Mouse (Mus musculus): ENCODE results near the gene Tmem116. TPM values are rescaled to one million over a fixed set of nuclear protein-coding genes. Genes with fewer than 3 reads are reported as not detected.
"Not testable (repeated sequence)": the region's sequence is repeated elsewhere in the genome, so short reads cannot be mapped to it uniquely, and the experiment has no call there.

Tmem116 gene
- polyA plus RNA-seq, 1 experiment from 2014 or later, result 1.4 TPM

- no peak overlapping the region for H3K9ac ChIP-seq (ENCODE audit: low read length)
- ATAC-seq (replicated peaks; ENCODE audit: low FRiP score) (no peak), DNase-seq (ENCODE audit: low spot score) (no peak)
- no peaks in the 10 kb centered on the region for H3K36me3 ChIP-seq (ENCODE audit: control insufficient read depth, insufficient read depth, low read length)
- no peaks in the 10 kb centered on the region for H3K4me1 ChIP-seq (replicated peaks; ENCODE audit: control insufficient read depth, insufficient read depth, low read length)
- no peak overlapping the region for H3K27ac ChIP-seq (ENCODE audit: low read depth, low read length)
- H3K9me3 ChIP-seq (ENCODE audit: control insufficient read depth, low read length), result no peaks in the 10 kb centered on the region
- no peaks in the 10 kb centered on the region for H3K27me3 ChIP-seq (ENCODE audit: control insufficient read depth, insufficient read depth, low read length)
- WGBS, result 92% methylated on average over 1 of the region's 1 CpGs
- no peak overlapping the region for H3K4me2 ChIP-seq (ENCODE audit: low read depth, low read length, severe bottlenecking)
- H3K4me3 ChIP-seq (ENCODE audit: low read depth, low read length), result no peak overlapping the region
Measured at GRCm38 (mm10) chr5:121506846-121507245, 55.2 kb downstream of the Tmem116 start.

- H3K27me3 ChIP-seq (ENCODE audit: control insufficient read depth, insufficient read depth, low read length), result no peaks in the 10 kb centered on the region
- DNase-seq (ENCODE audit: low spot score), result no peak
- no peak overlapping the region for H3K9ac ChIP-seq (ENCODE audit: low read length)
- H3K9me3 ChIP-seq (ENCODE audit: control insufficient read depth, low read length), result no peaks in the 10 kb centered on the region
- 84% methylated on average over 7 of the region's 7 CpGs for whole genome bisulfite sequencing
- H3K4me2 ChIP-seq (ENCODE audit: low read depth, low read length, severe bottlenecking), result no peak overlapping the region
- H3K4me3 ChIP-seq (ENCODE audit: low read depth, low read length), result no peak overlapping the region
- no peaks in the 10 kb centered on the region for H3K4me1 ChIP-seq (replicated peaks; ENCODE audit: control insufficient read depth, insufficient read depth, low read length)
- no peak overlapping the region for H3K27ac ChIP-seq (ENCODE audit: low read depth, low read length)
- no peak for ATAC-seq (replicated peaks; ENCODE audit: low FRiP score)
- no peaks in the 10 kb centered on the region for H3K36me3 ChIP-seq (ENCODE audit: control insufficient read depth, insufficient read depth, low read length)
Measured at GRCm38 (mm10) chr5:121510009-121510408, 58.3 kb downstream of the Tmem116 start.

GRCm38 (mm10) chr5:121518983-121519382, 67.3 kb downstream of the Tmem116 start:
- WGBS, result 94% methylated on average over 9 of the region's 9 CpGs
- H3K36me3 ChIP-seq (ENCODE audit: control insufficient read depth, insufficient read depth, low read length), result no peaks in the 10 kb centered on the region; the same call in none of the 2 replicates
- no peak overlapping the region for H3K9ac ChIP-seq (ENCODE audit: low read length)
- no peak for DNase-seq (ENCODE audit: low spot score)
- H3K4me1 ChIP-seq (replicated peaks; ENCODE audit: control insufficient read depth, insufficient read depth, low read length), result no peaks in the 10 kb centered on the region
- no peaks in the 10 kb centered on the region for H3K9me3 ChIP-seq (ENCODE audit: control insufficient read depth, low read length)
- ATAC-seq (replicated peaks; ENCODE audit: low FRiP score), result no peak
- no peak overlapping the region for H3K27ac ChIP-seq (ENCODE audit: low read depth, low read length)
- H3K27me3 ChIP-seq (ENCODE audit: control insufficient read depth, insufficient read depth, low read length), result no peaks in the 10 kb centered on the region
- no peak overlapping the region for H3K4me3 ChIP-seq (ENCODE audit: low read depth, low read length)
- no peak overlapping the region for H3K4me2 ChIP-seq (ENCODE audit: low read depth, low read length, severe bottlenecking)

- H3K27me3 ChIP-seq (ENCODE audit: control insufficient read depth, insufficient read depth, low read length); H3K4me1 ChIP-seq (replicated peaks; ENCODE audit: control insufficient read depth, insufficient read depth, low read length); H3K9me3 ChIP-seq (ENCODE audit: control insufficient read depth, low read length); H3K36me3 ChIP-seq (ENCODE audit: control insufficient read depth, insufficient read depth, low read length); H3K4me2 ChIP-seq (ENCODE audit: low read depth, low read length, severe bottlenecking); H3K27ac ChIP-seq (ENCODE audit: low read depth, low read length); ATAC-seq (replicated peaks; ENCODE audit: low FRiP score); H3K9ac ChIP-seq (ENCODE audit: low read length); H3K4me3 ChIP-seq (ENCODE audit: low read depth, low read length); DNase-seq (ENCODE audit: low spot score): not testable (repeated sequence)
- WGBS, result 94% methylated on average over 11 of the region's 17 CpGs
Measured at GRCm38 (mm10) chr5:121519758-121520157, 68.1 kb downstream of the Tmem116 start.

- H3K4me1 ChIP-seq (replicated peaks; ENCODE audit: control insufficient read depth, insufficient read depth, low read length), result no peaks in the 10 kb centered on the region
- H3K36me3 ChIP-seq (ENCODE audit: control insufficient read depth, insufficient read depth, low read length), result peaks cover 9% of the 10 kb centered on the region
- H3K9ac ChIP-seq (ENCODE audit: low read length), result no peak overlapping the region
- H3K4me2 ChIP-seq (ENCODE audit: low read depth, low read length, severe bottlenecking), result no peak overlapping the region
- H3K27me3 ChIP-seq (ENCODE audit: control insufficient read depth, insufficient read depth, low read length), result no peaks in the 10 kb centered on the region
- H3K27ac ChIP-seq (ENCODE audit: low read depth, low read length), result no peak overlapping the region
- H3K9me3 ChIP-seq (ENCODE audit: control insufficient read depth, low read length), result no peaks in the 10 kb centered on the region
- no peak for DNase-seq (ENCODE audit: low spot score)
- WGBS, result 89% methylated on average over 14 of the region's 14 CpGs
- ATAC-seq (replicated peaks; ENCODE audit: low FRiP score), result no peak
- no peak overlapping the region for H3K4me3 ChIP-seq (ENCODE audit: low read depth, low read length)
Measured at GRCm38 (mm10) chr5:121525774-121526450, 74.2 kb downstream of the Tmem116 start.

GRCm38 (mm10) chr5:121526526-121526925, 74.8 kb downstream of the Tmem116 start:
- ATAC-seq (replicated peaks; ENCODE audit: low FRiP score) (no peak), DNase-seq (ENCODE audit: low spot score) (no peak)
- H3K36me3 ChIP-seq (ENCODE audit: control insufficient read depth, insufficient read depth, low read length), result peaks cover 9% of the 10 kb centered on the region
- H3K27ac ChIP-seq (ENCODE audit: low read depth, low read length), result no peak overlapping the region
- 93% methylated on average over 7 of the region's 7 CpGs for WGBS
- no peak overlapping the region for H3K9ac ChIP-seq (ENCODE audit: low read length)
- no peak overlapping the region for H3K4me2 ChIP-seq (ENCODE audit: low read depth, low read length, severe bottlenecking)
- no peaks in the 10 kb centered on the region for H3K4me1 ChIP-seq (replicated peaks; ENCODE audit: control insufficient read depth, insufficient read depth, low read length)
- no peaks in the 10 kb centered on the region for H3K9me3 ChIP-seq (ENCODE audit: control insufficient read depth, low read length)
- H3K27me3 ChIP-seq (ENCODE audit: control insufficient read depth, insufficient read depth, low read length), result no peaks in the 10 kb centered on the region
- no peak overlapping the region for H3K4me3 ChIP-seq (ENCODE audit: low read depth, low read length)

GRCm38 (mm10) chr5:121526961-121527360, 75.3 kb downstream of the Tmem116 start:
- DNase-seq (ENCODE audit: low spot score), result no peak
- Histone ChIP-seq H3K4me1 (replicated peaks; ENCODE audit: control insufficient read depth, insufficient read depth, low read length) (no peaks in the 10 kb centered on the region), H3K4me3 (ENCODE audit: low read depth, low read length) (no peak overlapping the region), H3K36me3 (ENCODE audit: control insufficient read depth, insufficient read depth, low read length) (peaks cover 9% of the 10 kb centered on the region; the same call in 1 of the 2 replicates), H3K9me3 (ENCODE audit: control insufficient read depth, low read length) (no peaks in the 10 kb centered on the region), H3K9ac (ENCODE audit: low read length) (no peak overlapping the region), H3K4me2 (ENCODE audit: low read depth, low read length, severe bottlenecking) (no peak overlapping the region), H3K27ac (ENCODE audit: low read depth, low read length) (no peak overlapping the region), H3K27me3 (ENCODE audit: control insufficient read depth, insufficient read depth, low read length) (no peaks in the 10 kb centered on the region)
- ATAC-seq (replicated peaks; ENCODE audit: low FRiP score), result no peak
- WGBS, result 91% methylated on average over 8 of the region's 8 CpGs

GRCm38 (mm10) chr5:121534521-121534920, 82.8 kb downstream of the Tmem116 start:
- H3K4me2 ChIP-seq (ENCODE audit: low read depth, low read length, severe bottlenecking), result no peak overlapping the region
- H3K9me3 ChIP-seq (ENCODE audit: control insufficient read depth, low read length), result no peaks in the 10 kb centered on the region
- H3K4me1 ChIP-seq (replicated peaks; ENCODE audit: control insufficient read depth, insufficient read depth, low read length), result 0 out of 2 replicates have a peak, but pooled peaks cover 1% of the 10 kb centered on the region
- H3K36me3 ChIP-seq (ENCODE audit: control insufficient read depth, insufficient read depth, low read length), result peaks cover 15% of the 10 kb centered on the region
- 90% methylated on average over 5 of the region's 5 CpGs for WGBS
- no peak overlapping the region for H3K9ac ChIP-seq (ENCODE audit: low read length)
- DNase-seq (ENCODE audit: low spot score), result no peak
- H3K27me3 ChIP-seq (ENCODE audit: control insufficient read depth, insufficient read depth, low read length), result no peaks in the 10 kb centered on the region
- no peak overlapping the region for H3K4me3 ChIP-seq (ENCODE audit: low read depth, low read length)
- H3K27ac ChIP-seq (ENCODE audit: low read depth, low read length), result no peak overlapping the region
- no peak for ATAC-seq (replicated peaks; ENCODE audit: low FRiP score)

GRCm38 (mm10) chr5:121535116-121535515, 83.4 kb downstream of the Tmem116 start:
- Histone ChIP-seq H3K4me1 (replicated peaks; ENCODE audit: control insufficient read depth, insufficient read depth, low read length) (0 out of 2 replicates have a peak, but pooled peaks cover 1% of the 10 kb centered on the region), H3K27ac (ENCODE audit: low read depth, low read length) (no peak overlapping the region), H3K36me3 (ENCODE audit: control insufficient read depth, insufficient read depth, low read length) (peaks cover 15% of the 10 kb centered on the region), H3K9ac (ENCODE audit: low read length) (no peak overlapping the region), H3K9me3 (ENCODE audit: control insufficient read depth, low read length) (no peaks in the 10 kb centered on the region), H3K4me3 (ENCODE audit: low read depth, low read length) (no peak overlapping the region), H3K4me2 (ENCODE audit: low read depth, low read length, severe bottlenecking) (no peak overlapping the region), H3K27me3 (ENCODE audit: control insufficient read depth, insufficient read depth, low read length) (no peaks in the 10 kb centered on the region)
- WGBS, result 93% methylated on average over 3 of the region's 3 CpGs
- ATAC-seq (replicated peaks; ENCODE audit: low FRiP score) (no peak), DNase-seq (ENCODE audit: low spot score) (no peak)
